Mouse (Mus musculus) left cerebral cortex, adult 2 months (tissue): ENCODE results near the gene Degs1. TPM values are rescaled to one million over a fixed set of nuclear protein-coding genes. Genes with fewer than 3 reads are reported as not detected.
A peak's percentile ranks its signal among the peaks of the same experiment; 100 is the strongest.

Source experiments
- DNase-seq, 2 experiments: peaks; one replicate each; pipeline ENCODE4 v3.0.0; 2021 to 2022; ENCODE audit warnings: low spot score in 2 of 2, mixed read lengths in 1 of 2; ENCODE audit errors: extremely low spot score in 1 of 2
- H3K27ac ChIP-seq: fragments of 200-600 bp; 2 replicates; pipeline ENCODE4 v1.8.1; 2022
- H3K4me3 ChIP-seq: fragments of 200-600 bp; 2 replicates; pipeline ENCODE4 v1.8.1; 2022
- CTCF ChIP-seq: fragments of 200-600 bp; IDR thresholded peaks from 2 replicates; pipeline ENCODE4 v1.8.1; 2022; ENCODE audit warnings: antibody characterized with exemption, mild to moderate bottlenecking, moderate library complexity
- intact Hi-C: fragments of 180-260 bp; cut with DNase I; formaldehyde crosslinking; loops from one replicate; pipeline ENCODE4 v1.15.1; 2025
- long read RNA-seq, 2 experiments: library from polyadenylated mRNA; stranded (forward); transcript quantifications; one replicate each; pipeline ENCODE4 v2.0.0; 2021; ENCODE audit warnings: borderline mapping rate in 2 of 2
- total RNA-seq, 2 experiments: library from RNA; stranded (reverse); gene quantifications; 2 replicates each; pipeline ENCODE4 v1.2.3; 2021

Gene Degs1
- total RNA-seq: 10 to 100 TPM; 58.8 to 62.4 TPM
- long read RNA-seq, experiment 1, transcript Degs1-201 (3 exons, 2,048 nt): major isoform, 78 of 90 reads
- long read RNA-seq, experiment 1, partial matches to known transcripts: 0 of 90 reads
- long read RNA-seq, experiment 1, other reads (novel, unspliced or antisense): 11 of 90 reads
- long read RNA-seq, experiment 2, transcript Degs1-201 (3 exons, 2,048 nt): major isoform, 44 of 55 reads
- long read RNA-seq, experiment 2, partial matches to known transcripts: 1 of 55 reads
- long read RNA-seq, experiment 2, other reads (novel, unspliced or antisense): 7 of 55 reads

- Histone ChIP-seq H3K27ac (peak within 1 kb of the TSS; percentile 90), H3K4me3 (peak within 1 kb of the TSS; percentile 77)
- TF ChIP-seq CTCF: no peak
- intact Hi-C loops: loop anchor here (2.0 to 10.0 kb wide), 2 partner anchors 58 to 1752 kb away; partner anchors contain the start of genes 1700056E22Rik and Fbxo28
- peak; percentile 92 to 93 for DNase-seq
Observed at GRCm38 (mm10) chr1:182282091-182283075, at the start of gene Degs1. Degs1 (minus strand) TSS chr1:182282804.

GRCm38 (mm10) chr1:182325919-182326318 is 43.3 kb upstream of the Degs1 start:
- DNase-seq: no peak
- intact Hi-C loops: no loop called here
- H3K27ac ChIP-seq: no peak overlapping the region
- TF ChIP-seq CTCF: no peak
- H3K4me3 ChIP-seq: no peak overlapping the region

GRCm38 (mm10) chr1:182324552-182324951 is 41.9 kb upstream of the Degs1 start:
- no peak for DNase-seq
- Histone ChIP-seq H3K4me3 (no peak overlapping the region), H3K27ac (no peak overlapping the region)
- intact Hi-C loops: no loop called here
- no peak for TF ChIP-seq CTCF

GRCm38 (mm10) chr1:182323139-182323538 is 40.5 kb upstream of the Degs1 start:
- intact Hi-C loops: no loop called here
- Histone ChIP-seq H3K27ac (no peak overlapping the region), H3K4me3 (no peak overlapping the region)
- TF ChIP-seq CTCF: no peak
- no peak for DNase-seq

GRCm38 (mm10) chr1:182314201-182314600 is 31.6 kb upstream of the Degs1 start:
- H3K4me3 ChIP-seq: no peak overlapping the region
- intact Hi-C loops: no loop called here
- no peak overlapping the region for H3K27ac ChIP-seq
- no peak for TF ChIP-seq CTCF
- no peak for DNase-seq

GRCm38 (mm10) chr1:182313181-182313580 is 30.6 kb upstream of the Degs1 start:
- intact Hi-C loops: no loop called here
- no peak for DNase-seq

GRCm38 (mm10) chr1:182311376-182311775 is 28.8 kb upstream of the Degs1 start:
- intact Hi-C loops: no loop called here
- Histone ChIP-seq H3K4me3 (no peak overlapping the region), H3K27ac (no peak overlapping the region)
- no peak for DNase-seq
- TF ChIP-seq CTCF: peak; percentile 35

More at GRCm38 (mm10) chr1:182313181-182313580, 30.6 kb upstream of the Degs1 start:
- no peak for TF ChIP-seq CTCF
- Histone ChIP-seq H3K4me3 (no peak overlapping the region), H3K27ac (no peak overlapping the region)

GRCm38 (mm10) chr1:182310316-182310715 is 27.7 kb upstream of the Degs1 start:
- intact Hi-C loops: no loop called here
- Histone ChIP-seq H3K4me3 (no peak overlapping the region), H3K27ac (no peak overlapping the region)
- no peak for DNase-seq
- TF ChIP-seq CTCF: no peak

- Histone ChIP-seq H3K27ac (no peak overlapping the region), H3K4me3 (no peak overlapping the region)
- intact Hi-C loops: no loop called here
- no peak for TF ChIP-seq CTCF
- DNase-seq: no peak
Observed at GRCm38 (mm10) chr1:182309403-182309802, 26.8 kb upstream of the Degs1 start.

- Histone ChIP-seq H3K4me3 (no peak overlapping the region), H3K27ac (no peak overlapping the region; the same call in 1 of the 2 replicates)
- intact Hi-C loops: no loop called here
- TF ChIP-seq CTCF: no peak
- DNase-seq: no peak
Observed at GRCm38 (mm10) chr1:182302916-182303315, 20.3 kb upstream of the Degs1 start.

- Histone ChIP-seq H3K27ac (peak overlapping the region; percentile 24; the same call in 1 of the 2 replicates), H3K4me3 (no peak overlapping the region)
- DNase-seq: peak in 1 of 2 experiments; percentile 28
- intact Hi-C loops: no loop called here
- no peak for TF ChIP-seq CTCF
Observed at GRCm38 (mm10) chr1:182302176-182302870, 19.7 kb upstream of the Degs1 start.

- H3K27ac ChIP-seq: no peak overlapping the region
- no peak overlapping the region for H3K4me3 ChIP-seq
- no peak for TF ChIP-seq CTCF
- DNase-seq: no peak
- intact Hi-C loops: no loop called here
Observed at GRCm38 (mm10) chr1:182297821-182298220, 15.2 kb upstream of the Degs1 start.
